Mouse (Mus musculus): ENCODE measurements at regions not wholly inside any gene's neighbourhood (a gene's known extent, or its start where the extent isn't known, plus 50 kb on each side); places are given as distances from the start of the nearest gene placed in this dataset.
A peak's percentile ranks its signal among the peaks of the same experiment; 100 is the strongest.
"Not testable (repeated sequence)": the region's sequence is repeated elsewhere in the genome, so short reads cannot be mapped to it uniquely, and the experiment has no call there.

DNA sequence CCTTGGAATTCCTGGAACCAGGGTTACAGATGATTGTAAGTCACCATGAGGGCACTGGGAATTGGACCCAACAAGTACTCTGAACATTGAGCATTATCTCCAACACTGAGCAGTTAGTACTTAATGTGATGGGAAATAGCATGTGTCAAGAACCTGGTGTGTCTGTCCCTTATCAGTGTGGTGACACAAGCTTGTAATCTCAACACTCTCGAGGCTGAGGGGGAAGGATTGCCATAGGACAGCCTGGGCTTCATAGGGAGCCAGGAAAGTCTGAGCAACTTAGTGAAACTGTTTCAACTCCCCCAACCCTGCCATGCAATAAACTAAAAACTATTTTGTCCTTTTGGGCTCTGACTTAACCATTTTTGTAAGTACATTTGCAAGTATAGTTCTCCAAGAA lies 100.0 kb downstream of the Wdr20rt start:
- DNase-seq (ENCODE audit: low read depth, low spot score): no peak

DNA sequence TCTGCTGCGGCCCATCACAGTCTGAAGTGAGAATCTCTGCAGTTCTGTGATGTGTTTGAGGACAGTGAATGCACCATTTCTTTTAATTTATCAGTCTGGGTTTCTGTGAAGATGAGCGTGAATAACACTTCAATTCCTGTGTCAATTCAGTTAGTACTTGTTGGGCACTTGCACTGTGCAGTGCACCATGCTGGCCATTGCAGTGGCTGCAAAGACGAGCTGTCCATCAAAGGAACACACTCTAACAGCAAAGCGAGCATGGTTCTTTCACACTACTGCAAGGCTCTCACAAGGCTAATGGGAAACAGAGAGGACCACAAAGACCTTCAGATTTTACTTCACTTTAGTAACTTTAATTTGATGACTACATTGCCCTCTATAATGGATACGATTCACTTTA lies 103.2 kb downstream of the Wdr20rt start:
- no peak for DNase-seq (ENCODE audit: low read depth, low spot score)

DNA sequence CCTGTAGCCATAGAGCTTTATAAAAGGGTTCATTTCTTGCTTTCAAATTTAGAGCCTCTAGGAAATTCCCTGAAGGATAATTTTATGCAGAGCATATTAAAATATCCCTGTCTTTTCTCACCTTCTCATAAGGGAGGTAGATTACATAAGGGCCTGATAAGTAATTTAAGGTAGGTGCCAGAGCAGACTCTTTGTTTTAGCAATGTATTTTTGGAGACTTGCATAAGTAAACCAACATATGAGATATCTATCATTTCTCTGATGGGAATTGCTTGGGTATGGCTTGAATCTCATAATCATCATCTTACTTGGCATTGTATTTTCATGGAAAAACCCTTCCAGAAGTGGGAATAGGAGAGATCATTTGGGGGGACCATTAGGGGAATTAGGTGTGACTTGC lies 104.4 kb downstream of the Wdr20rt start:
- peak; percentile 31 for DNase-seq (ENCODE audit: low read depth, low spot score)

DNA sequence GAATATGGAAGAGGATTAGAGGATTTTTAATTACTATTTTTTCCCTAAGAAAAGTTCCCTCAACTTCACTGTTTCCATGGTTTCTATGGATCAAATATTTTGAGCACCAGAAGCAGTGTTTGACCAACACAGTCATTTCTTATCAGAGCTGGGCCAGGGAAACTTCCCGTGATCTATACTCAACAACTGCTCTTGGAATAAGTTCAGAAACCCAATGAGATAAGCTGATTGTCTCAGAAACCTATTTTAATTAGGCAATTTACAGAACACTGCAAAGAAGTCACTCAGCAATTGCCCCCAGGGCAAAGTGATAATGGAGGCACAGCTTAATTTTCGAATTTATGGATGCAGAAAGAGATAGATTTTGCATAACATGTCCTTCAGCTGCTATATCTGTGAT lies 114.7 kb downstream of the Wdr20rt start:
- DNase-seq (ENCODE audit: low read depth, low spot score): no peak

DNA sequence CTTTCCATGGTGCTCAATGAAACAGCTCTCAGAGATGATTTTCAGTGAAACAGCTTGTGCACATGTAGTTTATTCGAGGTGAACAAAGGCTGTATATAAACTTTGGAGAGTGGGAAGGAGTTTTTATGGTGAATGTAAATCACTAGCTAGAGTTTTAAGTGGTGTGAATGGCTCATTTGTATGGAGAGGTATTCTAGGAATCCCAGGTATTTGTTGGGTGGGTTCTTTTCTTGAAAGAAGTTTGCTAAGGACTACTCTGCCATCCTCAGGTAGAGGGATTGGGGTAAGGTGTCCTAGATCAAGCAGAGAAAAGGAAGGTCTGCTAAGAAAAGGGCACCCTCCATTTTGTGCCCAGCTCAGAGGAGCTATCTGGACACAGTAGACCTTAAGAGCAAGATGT lies 121.9 kb downstream of the Wdr20rt start:
- DNase-seq (ENCODE audit: low read depth, low spot score): no peak

DNA sequence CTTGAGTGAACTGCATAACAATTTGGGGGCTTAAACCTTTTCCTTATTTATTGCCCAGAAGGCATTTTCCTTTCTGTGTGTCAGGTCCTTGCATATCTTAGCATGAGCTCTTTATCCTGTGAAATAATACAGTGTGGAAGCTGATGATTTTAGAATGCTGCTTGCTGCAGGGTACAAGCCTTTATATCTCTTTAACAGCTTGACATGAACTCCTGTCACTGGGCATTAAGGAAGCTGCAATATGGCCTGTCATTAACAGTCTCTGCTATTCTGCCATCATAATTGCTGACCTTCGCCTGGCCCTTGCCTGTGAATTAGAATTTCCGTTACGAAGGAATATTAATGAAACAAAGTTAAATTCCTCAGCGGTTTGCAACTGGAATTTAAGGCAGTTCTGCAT lies 124.2 kb downstream of the Wdr20rt start:
- no peak for DNase-seq (ENCODE audit: low read depth, low spot score)

DNA sequence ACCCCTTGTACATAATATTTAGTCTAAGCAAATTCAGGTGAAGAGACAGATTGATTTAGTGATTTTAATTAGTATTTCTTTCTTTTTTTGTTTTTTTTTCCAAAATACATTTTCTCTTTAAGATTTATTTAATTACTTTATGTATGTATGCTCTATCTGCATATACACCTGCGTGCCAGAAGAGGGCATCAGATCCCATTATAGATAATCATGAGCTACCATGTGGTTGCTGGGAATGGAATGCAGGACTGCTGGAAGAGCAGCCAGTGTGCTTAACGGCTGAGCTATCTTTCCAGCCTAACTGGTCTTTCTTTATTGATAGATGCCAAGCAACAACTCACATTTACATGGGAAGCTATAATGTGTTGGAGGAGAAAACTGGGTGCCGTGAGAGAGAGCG lies 138.9 kb downstream of the Wdr20rt start:
- no peak for DNase-seq (ENCODE audit: low read depth, low spot score)

DNA sequence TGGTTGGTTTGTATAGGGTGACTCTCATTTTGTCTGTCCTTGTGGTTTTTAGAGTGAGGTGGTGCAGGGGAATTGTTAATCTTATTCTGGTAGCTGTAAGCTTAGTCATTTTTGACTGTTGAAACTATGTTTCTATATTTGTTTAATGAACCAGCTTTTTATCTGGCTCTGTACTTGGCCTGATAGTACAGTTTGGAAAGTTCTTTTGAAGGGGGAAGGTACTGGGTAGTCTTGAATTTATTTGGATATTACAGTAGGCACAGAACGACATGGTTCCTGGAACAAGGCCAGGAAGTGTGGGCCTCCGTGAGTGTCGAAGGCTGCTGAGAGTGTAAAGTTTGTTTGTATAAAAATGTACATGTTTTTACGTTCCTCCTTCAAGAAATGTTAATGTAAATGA lies 142.0 kb downstream of the Wdr20rt start:
- no peak for DNase-seq (ENCODE audit: low read depth, low spot score)

DNA sequence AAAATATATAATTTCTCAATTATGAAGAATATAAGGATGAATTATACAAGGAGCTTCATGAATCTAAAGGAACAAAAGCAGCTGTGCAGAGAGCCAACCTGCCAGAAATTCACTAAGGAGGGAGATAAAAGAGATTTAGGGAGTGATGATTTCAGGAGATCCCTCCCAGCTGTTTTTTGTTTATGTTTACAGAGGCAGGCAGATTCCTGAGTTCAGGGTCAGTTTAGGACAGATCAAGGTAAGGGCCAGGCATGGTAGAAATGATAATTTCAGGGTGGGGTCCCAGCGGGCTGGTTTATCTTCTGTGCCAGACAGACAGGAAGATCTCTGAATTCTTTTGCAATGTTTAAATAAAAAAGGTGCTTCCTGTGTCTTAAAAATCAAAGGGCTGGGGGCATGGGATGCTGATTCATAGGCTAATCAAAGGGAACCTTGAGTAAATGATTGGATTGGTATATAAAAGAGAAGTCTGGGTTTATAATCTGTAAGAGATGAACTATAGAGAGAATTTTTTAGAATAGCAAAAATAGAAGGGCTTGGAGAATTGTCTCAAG lies 142.6 kb downstream of the Wdr20rt start:
- DNase-seq (ENCODE audit: low read depth, low spot score): no peak

DNA sequence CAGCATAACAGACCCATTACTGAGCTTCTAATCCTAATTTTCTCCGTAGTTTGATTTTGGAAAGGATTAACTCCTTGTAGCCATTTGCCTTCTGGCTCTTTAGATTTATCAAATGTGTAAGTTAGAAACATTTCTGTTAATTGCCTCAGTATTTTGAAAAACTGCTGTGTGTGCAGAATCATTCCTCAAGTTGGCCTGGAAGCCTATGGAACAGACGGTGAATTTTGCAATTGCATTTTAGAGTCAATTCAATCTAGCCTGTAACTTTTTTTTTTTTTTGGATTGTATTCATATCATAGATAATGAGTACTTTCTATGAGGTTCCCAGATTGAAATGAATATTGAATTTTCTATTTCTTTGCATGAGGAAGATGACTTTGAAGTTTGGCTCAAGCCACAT lies 146.3 kb downstream of the Wdr20rt start:
- no peak for DNase-seq (ENCODE audit: low read depth, low spot score)

DNA sequence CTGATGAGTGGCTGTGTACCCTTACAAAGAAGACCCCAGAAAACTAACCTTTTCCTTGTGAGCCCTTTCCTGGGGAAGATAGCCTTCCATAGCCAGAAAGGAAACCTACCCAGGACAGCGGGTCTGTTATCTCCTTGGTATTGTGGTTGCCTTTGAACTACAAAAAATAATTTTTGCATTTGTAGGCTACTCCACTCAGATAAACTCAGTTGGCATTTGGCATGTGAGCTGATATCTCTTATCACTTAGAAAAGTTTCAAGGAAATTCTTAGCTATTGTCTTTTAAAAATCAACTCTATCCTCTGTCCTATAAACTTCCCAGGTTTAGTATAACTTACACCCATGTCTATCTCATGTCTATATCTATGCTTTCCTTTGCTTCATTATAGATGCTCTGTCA lies 154.0 kb downstream of the Wdr20rt start:
- DNase-seq (ENCODE audit: low read depth, low spot score): no peak

DNA sequence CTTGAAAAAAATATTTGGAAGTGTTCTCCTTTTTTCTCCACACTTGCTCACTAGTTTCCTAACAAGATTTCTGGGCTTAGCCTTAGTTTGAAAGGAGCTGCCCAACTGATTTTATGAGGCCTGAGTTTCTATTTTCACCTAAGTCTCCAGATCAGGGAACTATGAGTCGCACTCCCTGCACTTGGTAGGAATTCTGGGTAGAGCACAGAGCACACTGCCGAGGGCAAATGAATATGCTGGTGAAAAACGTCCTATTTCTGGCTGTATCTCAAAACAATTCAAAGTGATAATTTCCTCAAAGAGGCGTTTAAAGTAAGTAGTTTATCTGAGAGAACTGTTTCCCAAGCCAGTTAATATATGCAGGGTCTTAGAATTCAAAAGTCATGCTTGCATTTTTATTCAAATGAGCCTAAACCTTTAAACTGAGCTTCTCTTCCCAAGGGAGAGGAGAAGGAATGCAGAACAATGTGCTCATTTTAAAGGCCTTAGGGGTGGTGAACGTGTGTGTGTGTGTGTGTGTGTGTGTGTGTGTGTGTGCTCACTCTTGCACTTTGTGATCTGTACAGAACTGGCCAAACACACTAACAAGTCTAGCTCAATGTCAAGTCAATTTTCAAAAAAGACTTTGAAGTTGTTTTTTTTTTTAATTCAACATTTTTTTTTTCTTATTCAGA lies 156.9 kb downstream of the Wdr20rt start:
- DNase-seq (ENCODE audit: low read depth, low spot score): no peak

DNA sequence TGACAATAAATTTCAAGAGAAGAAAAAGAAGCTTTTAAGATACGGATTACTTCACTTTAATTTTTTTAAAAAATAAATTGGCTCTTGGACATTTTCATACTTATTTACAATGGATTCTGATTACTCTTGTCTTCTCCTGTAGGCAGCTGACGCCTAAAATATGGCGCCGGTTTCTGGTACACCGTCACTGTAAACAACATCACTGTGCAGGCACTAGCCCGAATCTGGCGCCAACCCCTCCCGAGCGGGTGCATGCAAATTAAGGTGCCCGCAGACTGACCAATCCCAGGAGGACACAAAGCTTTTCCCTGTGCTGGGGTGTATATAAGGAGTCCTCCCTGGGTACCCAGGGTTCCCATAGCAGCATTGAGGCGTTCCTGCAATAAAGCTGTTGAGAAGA lies 157.5 kb downstream of the Wdr20rt start:
- not testable (repeated sequence) for DNase-seq (ENCODE audit: low read depth, low spot score)

DNA sequence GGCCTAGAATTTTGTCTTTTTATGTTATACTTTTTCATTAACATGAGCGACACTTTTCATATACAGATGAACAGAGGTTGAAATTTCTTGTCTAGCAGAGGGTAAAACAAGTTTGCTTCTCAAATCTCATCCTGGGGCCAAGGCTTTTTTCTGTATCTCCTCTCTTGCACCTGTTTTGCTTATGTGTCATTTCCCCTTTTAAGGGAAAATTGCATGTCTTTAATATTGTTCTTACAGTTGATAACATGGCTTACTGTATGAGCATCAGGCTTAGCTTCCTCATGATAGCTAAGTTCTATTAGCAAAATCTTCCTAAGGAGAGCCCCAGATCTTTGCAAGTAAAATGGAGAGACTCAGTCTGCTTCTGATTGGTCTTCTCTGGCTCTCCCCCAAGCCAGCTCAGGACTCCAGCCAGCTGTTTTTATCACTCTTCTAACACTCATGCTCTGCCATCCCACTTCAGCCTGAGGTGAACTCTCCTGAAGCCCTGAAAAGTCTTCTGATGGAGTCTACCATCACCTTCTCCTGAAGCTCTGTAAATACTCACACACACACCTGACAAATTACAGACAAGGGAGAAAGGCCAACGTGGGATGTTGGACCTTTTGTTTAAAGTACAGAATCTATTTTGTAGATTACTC lies 160.8 kb downstream of the Wdr20rt start:
- no peak for DNase-seq (ENCODE audit: low read depth, low spot score)

DNA sequence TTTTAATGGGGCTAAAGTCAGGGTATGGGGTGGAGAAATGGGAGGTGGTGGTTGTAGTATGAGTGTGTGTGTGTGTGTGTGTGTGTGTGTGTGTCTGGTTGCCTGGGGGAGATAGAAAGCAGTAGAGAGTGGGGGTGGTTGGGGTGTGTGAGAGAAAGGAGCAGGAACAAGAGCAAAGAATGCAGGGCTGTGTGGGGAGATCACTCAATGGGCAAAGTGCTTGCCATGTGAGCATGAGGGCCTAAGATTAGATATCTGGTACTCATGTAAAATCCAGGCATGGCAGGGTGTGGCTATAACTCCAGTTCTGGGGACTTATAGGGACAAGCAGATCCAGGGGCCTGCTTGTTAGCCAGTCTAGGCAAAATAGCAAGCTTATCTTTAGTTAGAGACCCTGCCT lies 161.7 kb downstream of the Wdr20rt start:
- no peak for DNase-seq (ENCODE audit: low read depth, low spot score)

DNA sequence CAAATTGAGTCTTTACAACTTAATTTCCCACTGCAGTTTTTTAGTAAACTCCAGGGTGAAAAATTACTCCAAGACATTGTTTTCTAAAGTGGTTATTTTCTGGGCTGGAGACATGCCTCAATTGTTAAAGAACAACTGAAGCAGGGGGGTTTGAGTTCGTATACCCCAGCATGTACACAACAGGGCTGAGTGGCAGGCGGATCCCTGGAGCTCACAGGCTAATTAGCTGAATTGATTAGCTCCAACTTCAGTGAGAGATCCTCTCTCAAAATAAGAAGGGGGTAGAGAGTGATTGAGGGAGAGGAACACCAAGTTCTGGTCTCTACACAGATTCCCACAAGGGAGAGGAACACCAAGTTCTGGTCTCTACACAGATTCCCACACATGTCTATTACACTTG lies 164.2 kb downstream of the Wdr20rt start:
- DNase-seq (ENCODE audit: low read depth, low spot score): no peak

DNA sequence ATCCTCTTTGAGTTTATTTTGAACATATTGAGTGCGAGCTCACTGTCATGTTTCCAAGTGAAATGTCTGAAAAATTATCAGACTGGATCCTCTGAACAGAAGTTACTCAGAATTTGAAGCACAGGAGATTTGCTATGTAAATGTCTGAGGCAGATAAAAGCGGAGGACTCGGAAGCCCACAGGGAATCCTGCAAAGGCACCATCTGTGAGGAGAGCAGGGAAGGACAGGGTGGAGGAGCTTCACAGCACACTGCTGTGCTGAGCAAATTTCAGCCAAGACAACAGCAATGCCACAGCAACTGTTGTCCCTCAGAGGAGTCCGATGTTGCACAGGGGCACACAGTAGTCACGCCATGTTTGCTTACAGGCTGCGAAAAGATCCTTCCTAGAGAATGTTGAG lies 165.0 kb downstream of the Wdr20rt start:
- peak; percentile 31 for DNase-seq (ENCODE audit: low read depth, low spot score)

DNA sequence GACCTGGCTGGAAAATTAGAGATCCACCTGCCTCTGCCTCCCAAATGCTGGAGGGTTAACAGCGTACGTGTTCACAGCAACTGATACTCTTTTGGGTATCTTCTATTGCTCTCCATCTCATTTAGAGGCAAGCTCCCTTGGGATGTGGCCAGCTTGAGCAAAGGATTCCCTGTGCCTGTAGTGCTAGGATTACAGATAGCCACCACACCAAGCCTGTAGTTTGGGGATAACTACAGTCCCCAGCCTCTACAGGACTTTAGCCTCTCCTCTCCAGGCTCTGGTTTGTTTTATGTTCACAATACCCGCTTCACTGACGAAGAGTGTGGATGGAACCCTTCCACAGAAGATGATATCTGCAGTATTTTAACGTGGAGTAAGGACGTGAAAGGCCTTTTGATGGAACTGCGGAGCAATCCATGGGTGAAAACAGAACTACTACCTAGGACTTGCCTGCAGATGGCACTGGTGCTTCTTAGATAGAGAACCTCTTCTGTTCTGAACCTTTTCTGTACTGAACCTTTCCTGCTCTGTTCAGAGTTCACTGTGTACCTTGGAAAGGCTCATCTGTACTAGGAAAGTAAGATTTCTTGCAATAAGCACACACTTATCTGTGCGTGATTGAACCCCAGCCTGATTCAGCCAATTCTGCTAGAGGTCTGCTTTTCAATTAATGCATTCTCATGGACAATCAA lies 176.6 kb downstream of the Wdr20rt start:
- peak; percentile 58 for DNase-seq (ENCODE audit: low read depth, low spot score)

DNA sequence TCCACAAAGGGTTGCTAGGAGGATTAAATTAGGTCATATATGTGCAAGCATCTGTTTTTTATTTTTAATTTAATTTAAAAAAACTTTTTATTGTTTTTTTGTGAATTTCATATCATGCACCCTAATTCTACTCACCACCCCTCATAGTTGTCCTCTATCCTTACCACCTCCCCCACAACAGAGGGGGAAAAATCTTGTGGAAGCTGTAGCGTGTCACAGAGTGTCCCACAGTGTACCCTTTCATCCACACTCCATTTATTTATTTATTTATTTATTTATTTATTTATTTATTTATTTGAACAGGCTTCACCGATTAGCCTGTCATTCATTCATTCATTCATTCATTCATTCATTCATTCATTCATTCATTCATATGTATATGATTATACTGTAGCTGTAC lies 177.8 kb downstream of the Wdr20rt start:
- DNase-seq (ENCODE audit: low read depth, low spot score): no peak

DNA sequence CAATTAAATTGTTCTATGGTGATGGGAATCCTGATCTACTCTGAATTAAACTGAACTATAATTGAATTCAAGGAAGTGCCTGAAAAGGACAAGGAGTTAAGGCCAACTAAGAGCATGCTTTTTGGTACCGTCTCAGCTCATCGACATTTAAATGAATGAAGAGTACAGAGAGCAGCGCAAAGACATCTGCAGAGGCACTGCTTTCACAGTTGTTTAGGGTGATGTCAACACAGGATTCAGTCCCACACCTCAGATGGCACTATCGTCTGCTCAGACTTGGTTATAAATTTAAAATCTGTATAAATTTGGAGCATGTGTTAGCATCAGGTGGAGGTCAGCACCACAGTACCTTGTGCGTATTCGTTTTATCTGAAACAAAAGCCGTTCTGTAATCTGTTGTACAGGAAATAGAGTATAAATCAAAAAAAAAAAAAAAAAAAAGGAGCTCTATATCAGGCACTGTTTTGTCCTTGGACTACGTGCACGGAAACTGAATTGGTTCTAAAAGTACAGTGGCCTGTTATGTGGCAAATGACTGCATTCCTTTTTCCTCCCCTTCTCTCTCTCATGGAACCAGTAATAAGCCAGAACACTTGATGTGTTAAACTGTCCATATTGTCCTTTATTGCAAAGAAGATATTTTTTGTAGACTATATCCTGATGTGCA lies 187.8 kb downstream of the Wdr20rt start:
- DNase-seq (ENCODE audit: low read depth, low spot score): no peak

DNA sequence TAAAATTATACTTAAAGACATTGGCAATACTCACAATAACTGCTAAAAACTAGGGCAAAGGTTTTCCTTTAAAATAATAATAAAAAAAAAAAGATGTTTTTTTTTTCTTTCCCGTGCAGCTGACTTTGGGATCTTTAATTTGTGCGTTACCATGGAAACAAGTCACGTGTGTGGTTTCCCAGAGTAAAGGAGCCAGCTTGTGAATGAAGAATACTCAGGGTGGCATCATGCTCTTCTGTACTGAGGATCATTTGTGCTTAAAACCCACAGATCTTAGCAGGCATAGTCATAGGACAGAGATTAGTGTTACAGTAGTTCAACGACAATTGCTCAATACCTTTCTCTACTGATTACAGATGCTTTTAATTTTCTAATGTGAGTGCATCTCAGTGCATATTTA lies 189.1 kb downstream of the Wdr20rt start:
- DNase-seq (ENCODE audit: low read depth, low spot score): peak; percentile 52

DNA sequence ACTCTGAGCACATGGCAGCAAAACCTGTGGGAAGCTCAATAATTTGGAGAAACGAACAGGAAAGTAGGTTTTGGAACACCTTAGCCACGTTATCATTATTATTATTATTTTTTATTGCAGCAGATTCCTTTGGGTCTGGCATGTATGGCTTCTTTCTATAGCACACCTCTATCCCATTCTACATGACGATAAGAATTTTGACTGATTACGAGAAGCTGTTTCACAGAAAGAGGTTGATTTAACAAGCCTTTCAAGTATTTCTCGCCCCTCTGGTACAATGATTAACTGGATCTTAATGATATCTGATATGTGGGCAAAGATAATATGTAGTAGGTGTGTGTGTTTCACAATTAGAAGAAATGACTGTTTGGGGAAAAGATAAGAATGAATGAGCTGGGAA lies 191.6 kb downstream of the Wdr20rt start:
- DNase-seq (ENCODE audit: low read depth, low spot score): no peak
